Mouse (Mus musculus) liver, postnatal 0 days (tissue): Measurements from ENCODE around the gene Gm8127.
"Not testable (repeated sequence)": the region's sequence is repeated elsewhere in the genome, so short reads cannot be mapped to it uniquely, and the experiment has no call there.

Experiments
- CTCF ChIP-seq: sonication (generic); IDR thresholded peaks from 2 replicates; pipeline ENCODE4 v1.5.1; 2016; ENCODE audit warnings: antibody characterized with exemption, low read depth
- EP300 ChIP-seq: IDR thresholded peaks from 2 replicates; pipeline ENCODE4 v1.6.1; 2016; ENCODE audit warnings: antibody characterized with exemption, low read depth, mild to moderate bottlenecking

DNA sequence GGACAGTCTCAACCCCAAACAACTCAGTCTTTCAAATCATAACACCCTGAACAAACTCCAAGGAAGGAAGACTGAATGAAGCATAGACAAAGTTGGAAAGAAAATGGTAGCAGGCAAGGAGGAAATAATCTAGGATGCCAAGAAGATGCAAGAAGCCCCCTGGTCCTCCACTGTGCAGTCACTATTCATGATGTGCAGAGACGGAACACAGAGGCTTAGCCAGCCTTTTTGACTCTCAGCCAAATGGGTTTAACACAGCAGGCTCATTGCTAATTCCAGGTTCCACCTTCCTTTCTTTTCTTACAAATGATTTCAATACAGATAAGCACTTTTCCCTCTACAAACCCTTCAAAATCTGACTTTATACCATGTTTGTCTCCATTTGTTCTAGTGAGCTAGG, 20.5 kb downstream of the Gm8127 start:
- not testable (repeated sequence) for TF ChIP-seq CTCF, EP300
